Mouse (Mus musculus): ENCODE data around the gene Mob1a.

The Mob1a gene

DNA sequence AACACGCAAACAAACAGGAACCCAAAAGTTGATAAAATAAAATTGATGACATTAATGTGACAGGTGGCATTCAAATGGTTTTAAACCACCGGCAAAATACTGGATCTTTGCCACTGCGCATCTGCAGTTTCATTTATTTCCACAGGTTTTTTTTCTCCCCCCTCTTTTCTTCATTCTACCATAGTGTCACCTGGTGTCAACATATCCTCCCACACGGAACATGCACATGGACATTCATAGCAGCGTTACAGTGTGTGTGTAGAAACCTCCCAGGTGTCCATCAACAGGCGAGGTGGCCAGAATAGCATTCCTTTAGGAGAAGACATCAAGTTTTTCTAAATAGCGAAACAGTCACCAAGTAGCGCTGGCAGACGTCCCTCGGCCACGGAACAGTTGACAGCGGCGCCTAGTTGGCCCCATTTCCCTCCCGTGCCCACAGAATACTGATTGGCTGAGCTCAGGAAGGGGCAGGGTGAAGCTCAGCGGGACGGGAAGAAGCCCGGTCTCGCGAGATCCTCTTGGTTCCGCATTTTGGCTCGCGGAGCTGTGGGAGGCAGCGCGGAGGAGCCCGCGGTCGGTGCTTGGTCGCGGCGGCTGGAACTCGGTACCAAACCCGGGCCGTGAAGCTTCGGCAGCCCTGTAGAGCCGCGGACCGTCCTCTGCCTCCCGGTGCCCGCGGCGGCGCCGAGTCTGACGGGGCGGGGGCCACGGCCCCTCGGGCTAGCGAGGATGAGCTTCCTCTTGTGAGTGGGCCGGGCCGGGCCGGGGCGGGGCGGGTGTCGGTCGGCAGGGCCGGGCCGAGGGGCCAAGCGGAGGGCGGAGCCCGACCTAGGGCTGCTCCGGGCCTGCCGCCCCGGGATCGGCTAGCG lies at the start of gene Mob1a, which contains the start of gene Mthfd2:
Gene Mob1a (plus strand): TSS at position 492 of the 869 bp plus-strand sequence.
Gene Mthfd2 (minus strand): TSS at position 384 of the 869 bp plus-strand sequence.
- DNase-seq, result peak; percentile 91 to 93

DNA sequence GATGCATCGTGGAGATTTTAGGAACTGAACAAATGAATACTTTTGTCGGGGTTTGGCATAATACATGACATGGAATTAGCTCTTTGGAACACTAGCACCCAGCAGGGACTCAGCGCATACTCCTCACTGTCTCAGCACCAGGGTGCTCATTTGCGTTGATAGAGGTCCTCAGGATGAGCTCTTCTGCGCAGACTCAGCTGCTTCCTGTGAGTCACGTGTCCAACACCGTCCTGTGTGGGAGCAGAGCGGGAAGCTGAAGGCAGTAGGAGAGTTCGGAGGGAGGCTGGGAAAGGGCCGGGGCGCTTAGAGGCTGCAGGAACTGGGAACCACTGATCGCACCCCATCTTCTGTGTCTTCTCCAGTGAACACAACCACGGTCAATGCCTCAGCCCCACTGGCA lies 48.7 kb upstream of the Mob1a start:
- DNase-seq, result no peak

DNA sequence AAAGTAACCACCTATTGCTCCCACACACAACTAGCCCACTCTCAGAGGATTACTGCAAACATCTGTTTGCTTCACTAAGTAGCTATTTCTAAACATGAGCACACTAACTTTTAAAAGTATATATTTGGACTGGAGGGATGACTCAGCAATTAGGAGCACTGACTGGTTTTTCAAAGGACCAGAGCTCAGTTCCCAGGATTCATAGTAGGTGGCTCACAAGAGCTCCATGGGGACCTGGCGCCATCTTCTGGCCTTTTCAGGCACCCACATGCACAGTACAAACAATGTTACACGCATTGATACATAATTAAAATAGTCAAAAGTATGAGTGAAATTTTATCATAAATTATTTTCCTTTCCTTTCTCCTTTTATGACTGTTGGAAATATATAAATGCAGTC lies 46.9 kb upstream of the Mob1a start:
- DNase-seq, result peak in 1 of 2 experiments; percentile 30

DNA sequence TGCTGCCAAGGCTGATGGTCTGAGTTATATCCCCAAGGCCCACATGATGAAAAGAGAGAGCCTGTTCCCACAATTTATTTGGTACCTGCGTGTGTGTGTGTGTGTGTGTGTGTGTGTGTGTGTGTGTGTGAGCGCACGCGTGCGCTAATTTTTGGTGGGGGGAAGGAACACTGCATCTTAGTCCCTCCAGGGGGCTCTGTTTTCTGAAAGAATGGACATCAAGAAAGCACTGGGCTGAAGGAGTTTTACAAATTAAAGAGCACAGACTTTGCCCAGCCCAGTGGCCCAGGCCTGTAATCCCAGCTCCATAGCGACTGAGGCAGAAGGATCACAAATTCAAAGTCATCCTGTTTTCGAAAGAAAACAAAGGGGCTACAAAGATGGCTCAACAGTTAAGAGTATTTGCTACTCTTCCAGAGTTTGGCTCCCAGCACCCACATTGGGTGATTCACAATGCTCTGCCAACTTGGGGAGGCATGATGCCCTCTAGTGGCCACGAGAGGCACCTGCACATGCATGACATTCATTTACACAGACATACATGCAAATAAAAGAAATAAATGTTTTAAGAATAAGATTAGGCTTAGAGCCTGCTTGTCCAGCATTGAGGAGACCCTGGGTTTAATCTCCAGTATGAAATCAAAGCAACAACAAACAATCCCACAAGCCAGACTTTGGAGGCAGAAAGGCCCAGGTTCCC lies 45.4 kb upstream of the Mob1a start:
- no peak for DNase-seq

DNA sequence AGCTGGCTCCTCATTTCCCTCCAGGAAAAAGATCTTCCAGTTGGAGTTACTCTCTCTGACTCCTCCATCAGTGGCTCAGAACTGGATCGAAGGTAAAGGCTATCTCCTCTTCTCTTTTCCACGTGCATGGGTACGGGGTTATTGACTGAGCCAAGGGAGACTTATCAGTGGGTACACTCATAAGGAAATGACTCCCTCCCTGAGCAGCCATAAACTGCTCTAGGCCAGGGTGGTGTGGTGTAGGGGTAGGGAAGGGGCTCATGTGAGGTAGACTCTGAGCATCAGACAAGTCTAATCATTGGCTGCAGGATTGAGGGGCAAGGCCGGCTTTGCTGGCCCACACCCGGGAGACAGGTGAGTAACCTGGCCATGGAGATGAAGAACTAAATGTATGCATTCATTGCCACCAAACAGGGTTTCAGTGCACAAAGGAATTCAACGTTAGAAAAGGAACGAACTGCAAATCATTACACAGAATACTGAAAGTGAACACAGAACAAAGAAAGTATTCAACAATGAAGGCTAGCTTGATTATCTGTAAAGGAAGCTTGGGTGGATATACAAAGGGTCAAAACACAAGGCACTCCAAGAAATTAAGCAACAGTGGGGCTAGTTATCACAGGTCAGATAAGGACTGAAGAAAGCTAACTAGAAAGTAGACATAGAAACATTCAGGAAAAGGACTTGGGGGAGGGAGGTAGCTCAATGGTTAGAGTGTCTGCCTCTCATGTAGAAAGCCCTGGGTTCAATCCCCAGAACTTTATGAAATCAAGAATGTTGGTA lies 25.2 kb upstream of the Mob1a start:
- DNase-seq, result no peak

- no peak for DNase-seq
These were observed 24.5 kb upstream of the Mob1a start for GRCm38 (mm10) chr6:83301294-83301693.

DNA sequence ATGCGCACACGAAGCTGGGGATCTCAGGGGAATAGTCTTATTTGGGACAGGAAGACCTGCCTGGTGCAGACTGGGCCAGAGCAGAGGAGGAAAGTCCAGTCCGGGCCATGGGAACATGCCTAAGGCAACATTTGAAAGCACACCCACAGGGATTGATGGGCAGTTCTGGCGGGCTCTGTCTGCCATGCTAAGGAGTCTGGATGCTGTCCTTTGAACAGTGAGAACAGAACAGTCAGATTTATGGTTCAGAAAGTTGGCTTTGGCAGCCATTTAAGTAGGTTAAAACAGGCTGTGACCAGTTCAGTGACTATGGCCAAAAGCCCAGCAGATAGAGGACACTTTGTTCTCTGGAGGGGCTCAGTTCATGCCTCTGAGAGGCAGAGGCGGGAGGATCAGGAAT lies 23.6 kb upstream of the Mob1a start:
- DNase-seq, result no peak

DNA sequence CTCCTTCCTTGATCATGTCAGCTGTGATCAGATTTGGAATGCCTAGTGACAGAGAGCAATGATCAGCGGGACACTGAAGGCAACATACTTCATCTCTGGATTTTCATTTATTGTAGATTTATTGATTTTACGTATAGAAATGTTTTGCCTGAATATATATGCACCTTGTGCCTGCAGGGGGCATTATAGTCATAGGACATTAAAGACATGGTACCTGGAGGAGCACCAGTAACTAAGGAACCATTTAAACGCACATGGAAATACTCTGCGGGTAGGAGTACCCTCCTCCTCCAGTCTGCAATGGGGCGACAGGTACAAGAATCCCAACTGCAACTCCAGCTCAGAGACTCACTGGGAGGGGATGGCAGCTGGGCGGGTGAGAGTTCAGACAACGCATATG lies 16.8 kb upstream of the Mob1a start:
- peak in 1 of 2 experiments; percentile 29 for DNase-seq

GRCm38 (mm10) chr6:83311206-83311605 lies 14.6 kb upstream of the Mob1a start:
- no peak for DNase-seq

GRCm38 (mm10) chr6:83312021-83312420 lies 13.8 kb upstream of the Mob1a start:
- no peak for DNase-seq

DNA sequence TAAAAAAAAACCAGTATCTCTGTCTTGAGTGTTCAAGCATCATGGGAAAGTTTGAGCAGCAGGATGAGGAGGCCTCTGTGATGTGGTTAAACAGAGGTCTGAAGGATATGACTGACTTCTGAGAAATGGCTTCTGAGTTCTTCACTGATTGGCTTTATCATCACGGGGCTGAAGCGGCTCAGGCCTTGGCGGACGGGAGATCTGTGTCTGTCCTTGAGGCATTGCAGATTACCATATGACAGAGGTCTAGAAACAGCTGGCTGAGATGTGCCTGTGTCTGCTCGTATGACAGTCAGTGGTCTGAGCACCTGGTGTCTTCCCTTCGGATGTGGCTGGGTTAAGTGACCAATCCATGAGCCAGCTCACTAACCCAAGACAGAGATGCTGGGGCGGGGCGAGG lies 13.3 kb upstream of the Mob1a start:
- DNase-seq, result no peak

- no peak for DNase-seq
These were observed 10.5 kb upstream of the Mob1a start for GRCm38 (mm10) chr6:83315293-83315692.

GRCm38 (mm10) chr6:83316022-83316421 lies 9.8 kb upstream of the Mob1a start:
- DNase-seq, result no peak

DNA sequence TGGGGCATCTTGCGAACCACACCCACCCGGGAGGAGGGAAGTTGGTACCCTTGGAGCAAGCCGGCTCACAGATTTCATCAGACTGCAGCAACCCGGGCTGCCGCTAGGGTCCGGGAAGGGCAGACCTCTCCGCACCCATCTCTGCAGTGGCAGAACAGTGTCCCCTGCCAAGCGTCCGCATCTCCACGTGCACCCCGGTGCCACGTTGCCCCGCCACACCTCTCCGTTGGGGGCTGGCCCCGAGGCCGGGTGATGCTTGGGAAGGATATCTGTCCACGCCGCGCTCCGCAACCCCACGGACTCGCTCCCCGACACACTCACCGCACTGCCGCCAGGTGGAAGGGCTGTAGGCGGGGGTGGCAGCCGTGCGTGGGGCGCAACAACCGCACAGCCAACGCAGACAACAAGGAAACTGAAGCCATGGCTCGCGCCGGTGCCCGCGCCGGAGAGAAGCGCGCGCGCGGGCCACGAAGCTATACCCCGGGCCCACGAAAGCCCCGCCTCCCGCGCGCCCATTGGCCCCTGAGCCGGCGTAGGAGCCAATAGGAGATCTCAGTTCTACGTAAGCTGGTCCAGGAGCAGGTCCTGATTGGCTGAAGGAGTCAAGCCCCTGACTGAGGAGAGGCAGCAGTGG lies 8.6 kb upstream of the Mob1a start:
- peak; percentile 82 to 90 for DNase-seq

GRCm38 (mm10) chr6:83321927-83322326 lies 3.9 kb upstream of the Mob1a start:
- DNase-seq, result peak; percentile 13 to 22

DNA sequence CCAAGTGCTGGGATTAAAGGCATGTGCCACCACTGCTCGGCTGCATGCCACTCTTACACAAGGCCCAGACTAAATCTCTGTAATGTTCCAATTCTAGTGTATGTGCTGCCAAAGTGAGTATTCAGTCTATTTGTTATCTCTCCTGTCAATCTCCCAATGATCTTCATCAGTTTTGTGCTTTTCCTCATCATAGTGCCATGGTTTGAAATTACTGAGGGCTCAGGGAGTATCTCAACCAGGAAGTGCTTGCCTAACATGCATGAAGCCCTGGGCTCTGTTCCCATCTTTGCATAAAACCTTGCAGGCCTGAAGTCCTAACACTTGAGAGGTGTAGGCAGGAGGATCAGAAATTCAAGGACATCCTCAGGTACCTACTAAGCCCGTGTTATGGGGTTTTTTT lies 3.0 kb upstream of the Mob1a start:
- no peak for DNase-seq

DNA sequence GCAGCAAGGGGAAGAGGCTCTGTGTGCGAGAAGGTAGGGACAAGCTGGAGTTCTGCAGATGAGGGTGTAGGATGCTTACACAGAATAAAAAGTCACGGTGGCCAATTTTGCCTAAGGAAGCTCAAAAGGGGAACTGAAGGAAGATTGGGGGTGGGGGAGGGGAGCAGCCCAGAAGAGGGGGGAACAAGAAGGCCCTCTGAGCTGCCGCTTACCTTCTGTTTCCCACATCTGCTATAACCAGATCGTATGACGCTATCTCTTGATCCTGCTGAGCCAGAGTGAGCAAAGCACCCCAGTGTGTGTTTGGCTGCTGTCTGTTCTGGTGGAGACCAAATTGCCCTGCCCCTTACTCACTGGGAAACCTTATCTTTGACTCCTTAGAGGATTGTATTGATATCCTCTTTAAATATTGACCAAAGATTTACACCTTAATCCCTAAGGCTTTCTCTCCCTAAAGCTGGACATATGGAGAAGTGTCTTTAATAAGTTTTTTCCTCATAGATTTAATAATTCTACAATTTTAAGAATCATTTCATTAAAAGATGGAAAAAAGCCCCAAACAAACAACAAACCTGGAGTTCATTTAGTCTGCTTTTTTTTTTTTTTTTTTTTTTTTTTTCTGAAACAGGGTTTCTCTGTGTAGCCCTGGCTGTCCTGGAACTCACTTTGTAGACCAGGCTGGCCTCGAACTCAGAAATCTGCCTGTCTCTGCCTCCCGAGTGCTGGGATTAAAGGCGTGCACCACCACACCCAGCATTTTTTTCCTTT lies 2.0 kb upstream of the Mob1a start:
- peak in 1 of 2 experiments; percentile 10 for DNase-seq

- no peak for DNase-seq
These were observed 549 bp downstream of the Mob1a start for GRCm38 (mm10) chr6:83326394-83326736.

GRCm38 (mm10) chr6:83326761-83327160 lies 945 bp downstream of the Mob1a start:
- DNase-seq, result no peak

- no peak for DNase-seq
These were observed 1.9 kb downstream of the Mob1a start for GRCm38 (mm10) chr6:83327591-83328190.

GRCm38 (mm10) chr6:83341387-83341786 lies 15.6 kb downstream of the Mob1a start:
- no peak for DNase-seq

- no peak for DNase-seq
These were observed 17.1 kb downstream of the Mob1a start for GRCm38 (mm10) chr6:83342957-83343356.
